Mouse (Mus musculus) ES-E14 (cell line): Measurements from ENCODE around the gene Rara. TPM values are rescaled to one million over a fixed set of nuclear protein-coding genes. Genes with fewer than 3 reads are reported as not detected.
"Not testable (repeated sequence)": the region's sequence is repeated elsewhere in the genome, so short reads cannot be mapped to it uniquely, and the experiment has no call there.

Experiments used
- DNase-seq: peaks from one replicate; pipeline ENCODE4 v3.0.0-alpha.2; 2013; ENCODE audit warnings: low read depth, low spot score
- H3K27ac ChIP-seq: 2 replicates; pipeline ENCODE4 v1.5.1; 2012; ENCODE audit warnings: low read depth, mild to moderate bottlenecking, low read length, moderate library complexity, mixed read lengths; ENCODE audit not compliant: poor library complexity, insufficient read depth, severe bottlenecking
- H3K36me3 ChIP-seq: 2 replicates; pipeline ENCODE4 v1.6.1; 2012; ENCODE audit warnings: mild to moderate bottlenecking, low read length, moderate library complexity, mixed read lengths; ENCODE audit not compliant: control insufficient read depth, poor library complexity, insufficient read depth, severe bottlenecking
- H3K4me1 ChIP-seq, 2 experiments: fragments of 150-350 bp in 1 of 2; sonication (generic) in 1 of 2; 2 replicates each; pipeline ENCODE4 v1.6.1; 2012; ENCODE audit warnings: low read length in 2 of 2, mild to moderate bottlenecking in 1 of 2, mixed read lengths in 1 of 2; ENCODE audit not compliant: control insufficient read depth in 2 of 2, insufficient read depth in 2 of 2, poor library complexity in 1 of 2
- H3K4me3 ChIP-seq, 2 experiments: fragments of 150-350 bp in 1 of 2; sonication (generic) in 1 of 2; 2 replicates each; pipeline ENCODE4 v1.5.1; 2012; ENCODE audit warnings: low read length in 2 of 2, low read depth in 1 of 2, mild to moderate bottlenecking in 1 of 2, mixed read lengths in 1 of 2; ENCODE audit not compliant: insufficient read depth in 1 of 2, poor library complexity in 1 of 2, severe bottlenecking in 1 of 2
- H3K9ac ChIP-seq: 2 replicates; pipeline ENCODE4 v1.6.1; 2012; ENCODE audit warnings: low read depth, mild to moderate bottlenecking, low read length, mixed read lengths; ENCODE audit not compliant: poor library complexity, insufficient read depth, severe bottlenecking
- H3K9me3 ChIP-seq: fragments of 150-350 bp; sonication (generic); 2 replicates; pipeline ENCODE4 v1.6.1; 2012; ENCODE audit warnings: low read depth, mild to moderate bottlenecking, low read length; ENCODE audit not compliant: control insufficient read depth, insufficient read depth
- CHD2 ChIP-seq: IDR thresholded peaks from 2 replicates; pipeline ENCODE4 v1.6.1; 2014; ENCODE audit warnings: mild to moderate bottlenecking, low read depth, low read length, inconsistent platforms
- HCFC1 ChIP-seq: IDR thresholded peaks from 2 replicates; pipeline ENCODE4 v1.6.1; 2012; ENCODE audit warnings: low read length, inconsistent platforms, borderline replicate concordance; ENCODE audit not compliant: insufficient read depth
- MAFK ChIP-seq: IDR thresholded peaks from 2 replicates; pipeline ENCODE4 v1.6.1; 2014; ENCODE audit warnings: mild to moderate bottlenecking, low read depth, low read length, inconsistent platforms; ENCODE audit not compliant: insufficient read depth
- ZC3H11A ChIP-seq: IDR thresholded peaks from 2 replicates; pipeline ENCODE4 v1.6.1; 2012; ENCODE audit warnings: low read depth, mild to moderate bottlenecking, inconsistent platforms, low read length, borderline replicate concordance
- ZNF384 ChIP-seq: IDR thresholded peaks from 2 replicates; pipeline ENCODE4 v1.6.1; 2012; ENCODE audit warnings: low read depth, low read length, inconsistent platforms
- in situ Hi-C, 2 experiments: fragments of 600-800 bp; cut with MboI; formaldehyde crosslinking; loops; one replicate each; pipeline ENCODE4 v1.15.1; 2025; ENCODE audit warnings: low sequenced_read_pairs in 2 of 2, inconsistent platforms in 1 of 2; ENCODE audit not compliant: unreplicated experiment in 2 of 2
- total RNA-seq: library from RNA; depleted of rRNA; stranded (reverse); fragments of 300-350 nt; gene quantifications from 2 replicates; pipeline ENCODE4 v1.2.3, GENCODE M21; 2012

The Rara gene
- total RNA-seq, 1 experiment: 25.8 TPM

- DNase-seq: no peak
- TF ChIP-seq MAFK (no peak), HCFC1 (no peak), ZNF384 (no peak), CHD2 (no peak), ZC3H11A (no peak)
- Histone ChIP-seq H3K4me1 (peaks cover 0 to 16% of the 10 kb centered on the region in 2 experiments; a peak in 2 of 4 replicates), H3K36me3 (peaks cover 55% of the 10 kb centered on the region), H3K9me3 (no peaks in the 10 kb centered on the region), H3K27ac (no peak overlapping the region), H3K9ac (no peak overlapping the region), H3K4me3 (no peak overlapping the region)
- in situ Hi-C loops: loop anchor here in 1 of 2 experiments (10.0 kb wide), 1 partner anchor 94 kb away; no protein-coding TSS in a partner anchor
Measured at GRCm38 (mm10) chr11:98910415-98910814, 17.2 kb upstream of the Rara start.

- Histone ChIP-seq H3K9ac (no peak overlapping the region), H3K27ac (no peak overlapping the region), H3K36me3 (peaks cover 61% of the 10 kb centered on the region), H3K4me1 (peaks cover 0 to 10% of the 10 kb centered on the region in 2 experiments; a peak in 1 of 4 replicates), H3K9me3 (no peaks in the 10 kb centered on the region), H3K4me3 (no peak overlapping the region)
- no peak for DNase-seq
- TF ChIP-seq MAFK (no peak), HCFC1 (no peak), ZNF384 (no peak), ZC3H11A (no peak), CHD2 (no peak)
- in situ Hi-C loops: loop anchor here in 1 of 2 experiments (10.0 kb wide), 1 partner anchor 93 kb away; no protein-coding TSS in a partner anchor
Measured at GRCm38 (mm10) chr11:98911498-98911897, 16.1 kb upstream of the Rara start.

GRCm38 (mm10) chr11:98914196-98914595 lies 13.4 kb upstream of the Rara start:
- Histone ChIP-seq H3K4me3 (no peak overlapping the region), H3K9me3 (no peaks in the 10 kb centered on the region), H3K4me1 (peaks cover 0 to 9% of the 10 kb centered on the region in 2 experiments; a peak in 1 of 4 replicates), H3K9ac (no peak overlapping the region), H3K36me3 (peaks cover 81% of the 10 kb centered on the region), H3K27ac (no peak overlapping the region)
- no peak for DNase-seq
- TF ChIP-seq MAFK (no peak), ZC3H11A (no peak), CHD2 (no peak), HCFC1 (no peak)
- in situ Hi-C loops: loop anchor here in 1 of 2 experiments (10.0 kb wide), 1 partner anchor 91 kb away; no protein-coding TSS in a partner anchor

GRCm38 (mm10) chr11:98916376-98916775 lies 11.2 kb upstream of the Rara start:
- in situ Hi-C loops: loop anchor here (5.0 to 10.0 kb wide), 2 partner anchors 56 to 88 kb away; no protein-coding TSS in a partner anchor
- H3K9me3 ChIP-seq, H3K4me3 ChIP-seq, DNase-seq, H3K27ac ChIP-seq, H3K9ac ChIP-seq, H3K4me1 ChIP-seq: not testable (repeated sequence)
- H3K36me3 ChIP-seq: peaks cover 78% of the 10 kb centered on the region
